Mouse (Mus musculus): ENCODE measurements at regions not wholly inside any gene's neighbourhood (a gene's known extent, or its start where the extent isn't known, plus 50 kb on each side); places are given as distances from the start of the nearest gene placed in this dataset.
A peak's percentile ranks its signal among the peaks of the same experiment; 100 is the strongest.

GRCm38 (mm10) chr14:54068684-54069083 lies 185.2 kb downstream of the Dad1 start:
- DNase-seq (ENCODE audit: low spot score) = no peak
- no peak for ATAC-seq
- H3K9ac ChIP-seq (ENCODE audit: low read length) = no peak overlapping the region
- no peaks in the 10 kb centered on the region for H3K4me1 ChIP-seq (ENCODE audit: control insufficient read depth, insufficient read depth, low read length)
- no peaks in the 10 kb centered on the region for H3K36me3 ChIP-seq (ENCODE audit: control insufficient read depth, insufficient read depth, low read length)
- no peak overlapping the region for H3K27ac ChIP-seq (ENCODE audit: low read depth, low read length)
- no peaks in the 10 kb centered on the region for H3K27me3 ChIP-seq (replicated peaks; ENCODE audit: control insufficient read depth, insufficient read depth, low read length)
- no peaks in the 10 kb centered on the region for H3K9me3 ChIP-seq (replicated peaks; ENCODE audit: control insufficient read depth, low read length)
- 96% methylated on average over 1 of the region's 1 CpGs for WGBS
- H3K4me2 ChIP-seq (ENCODE audit: low read length) = no peak overlapping the region
- H3K4me3 ChIP-seq (ENCODE audit: low read depth, low read length) = no peak overlapping the region

GRCm38 (mm10) chr14:54065466-54065865 lies 188.4 kb downstream of the Dad1 start:
- no peaks in the 10 kb centered on the region for H3K9me3 ChIP-seq (replicated peaks; ENCODE audit: control insufficient read depth, low read length)
- 0 out of 2 replicates have a peak, but pooled peaks cover 2% of the 10 kb centered on the region for H3K4me1 ChIP-seq (ENCODE audit: control insufficient read depth, insufficient read depth, low read length)
- 59% methylated on average over 4 of the region's 4 CpGs for WGBS
- DNase-seq (ENCODE audit: low spot score) = no peak
- H3K4me3 ChIP-seq (ENCODE audit: low read depth, low read length) = no peak overlapping the region
- no peak overlapping the region for H3K27ac ChIP-seq (ENCODE audit: low read depth, low read length)
- no peak overlapping the region for H3K4me2 ChIP-seq (ENCODE audit: low read length)
- H3K36me3 ChIP-seq (ENCODE audit: control insufficient read depth, insufficient read depth, low read length) = no peaks in the 10 kb centered on the region
- H3K9ac ChIP-seq (ENCODE audit: low read length) = no peak overlapping the region
- no peak for ATAC-seq
- H3K27me3 ChIP-seq (replicated peaks; ENCODE audit: control insufficient read depth, insufficient read depth, low read length) = no peaks in the 10 kb centered on the region

- DNase-seq (ENCODE audit: low spot score) = peak; percentile 87
- no peak overlapping the region for H3K9ac ChIP-seq (ENCODE audit: low read length)
- ATAC-seq = peak; percentile 24; the same call in 1 of the 2 replicates
- H3K9me3 ChIP-seq (replicated peaks; ENCODE audit: control insufficient read depth, low read length) = no peaks in the 10 kb centered on the region
- no peaks in the 10 kb centered on the region for H3K27me3 ChIP-seq (replicated peaks; ENCODE audit: control insufficient read depth, insufficient read depth, low read length)
- WGBS = 30% methylated on average over 11 of the region's 11 CpGs
- no peaks in the 10 kb centered on the region for H3K36me3 ChIP-seq (ENCODE audit: control insufficient read depth, insufficient read depth, low read length)
- H3K4me3 ChIP-seq (ENCODE audit: low read depth, low read length) = no peak overlapping the region
- no peak overlapping the region for H3K27ac ChIP-seq (ENCODE audit: low read depth, low read length)
- H3K4me2 ChIP-seq (ENCODE audit: low read length) = no peak overlapping the region
- 0 out of 2 replicates have a peak, but pooled peaks cover 2% of the 10 kb centered on the region for H3K4me1 ChIP-seq (ENCODE audit: control insufficient read depth, insufficient read depth, low read length)
Measured at GRCm38 (mm10) chr14:54064541-54065402, 189.1 kb downstream of the Dad1 start.

GRCm38 (mm10) chr14:54061570-54061969 lies 192.3 kb downstream of the Dad1 start:
- no peak overlapping the region for H3K27ac ChIP-seq (ENCODE audit: low read depth, low read length)
- H3K9ac ChIP-seq (ENCODE audit: low read length) = no peak overlapping the region
- no peak for ATAC-seq
- no peaks in the 10 kb centered on the region for H3K27me3 ChIP-seq (replicated peaks; ENCODE audit: control insufficient read depth, insufficient read depth, low read length)
- H3K4me3 ChIP-seq (ENCODE audit: low read depth, low read length) = no peak overlapping the region
- H3K36me3 ChIP-seq (ENCODE audit: control insufficient read depth, insufficient read depth, low read length) = no peaks in the 10 kb centered on the region
- no peaks in the 10 kb centered on the region for H3K9me3 ChIP-seq (replicated peaks; ENCODE audit: control insufficient read depth, low read length)
- H3K4me2 ChIP-seq (ENCODE audit: low read length) = no peak overlapping the region
- DNase-seq (ENCODE audit: low spot score) = peak; percentile 41
- 18% methylated on average over 3 of the region's 3 CpGs for WGBS
- H3K4me1 ChIP-seq (ENCODE audit: control insufficient read depth, insufficient read depth, low read length) = 0 out of 2 replicates have a peak, but pooled peaks cover 2% of the 10 kb centered on the region

- no peaks in the 10 kb centered on the region for H3K9me3 ChIP-seq (replicated peaks; ENCODE audit: control insufficient read depth, low read length)
- 24% methylated on average over 4 of the region's 4 CpGs for WGBS
Measured at GRCm38 (mm10) chr14:54059776-54060175, 194.1 kb downstream of the Dad1 start.

GRCm38 (mm10) chr14:54059096-54059495 lies 194.8 kb downstream of the Dad1 start:
- Histone ChIP-seq H3K4me1 (ENCODE audit: control insufficient read depth, insufficient read depth, low read length) (0 out of 2 replicates have a peak, but pooled peaks cover 2% of the 10 kb centered on the region), H3K4me3 (ENCODE audit: low read depth, low read length) (no peak overlapping the region), H3K27ac (ENCODE audit: low read depth, low read length) (no peak overlapping the region), H3K4me2 (ENCODE audit: low read length) (no peak overlapping the region), H3K27me3 (replicated peaks; ENCODE audit: control insufficient read depth, insufficient read depth, low read length) (no peaks in the 10 kb centered on the region), H3K9me3 (replicated peaks; ENCODE audit: control insufficient read depth, low read length) (no peaks in the 10 kb centered on the region), H3K36me3 (ENCODE audit: control insufficient read depth, insufficient read depth, low read length) (no peaks in the 10 kb centered on the region), H3K9ac (ENCODE audit: low read length) (no peak overlapping the region)
- 86% methylated on average over 6 of the region's 6 CpGs for WGBS
- no peak for ATAC-seq
- no peak for DNase-seq (ENCODE audit: low spot score)

More at GRCm38 (mm10) chr14:54059776-54060175, 194.1 kb downstream of the Dad1 start:
- Histone ChIP-seq H3K27ac (ENCODE audit: low read depth, low read length) (no peak overlapping the region), H3K27me3 (replicated peaks; ENCODE audit: control insufficient read depth, insufficient read depth, low read length) (no peaks in the 10 kb centered on the region), H3K4me1 (ENCODE audit: control insufficient read depth, insufficient read depth, low read length) (0 out of 2 replicates have a peak, but pooled peaks cover 2% of the 10 kb centered on the region), H3K9ac (ENCODE audit: low read length) (no peak overlapping the region), H3K36me3 (ENCODE audit: control insufficient read depth, insufficient read depth, low read length) (no peaks in the 10 kb centered on the region), H3K4me2 (ENCODE audit: low read length) (no peak overlapping the region), H3K4me3 (ENCODE audit: low read depth, low read length) (no peak overlapping the region)
- DNase-seq (ENCODE audit: low spot score) (peak; percentile 97), ATAC-seq (peak; percentile 90)

- no peak overlapping the region for H3K9ac ChIP-seq (ENCODE audit: low read length)
- DNase-seq (ENCODE audit: low spot score) = no peak
- H3K36me3 ChIP-seq (ENCODE audit: control insufficient read depth, insufficient read depth, low read length) = no peaks in the 10 kb centered on the region
- H3K4me1 ChIP-seq (ENCODE audit: control insufficient read depth, insufficient read depth, low read length) = 0 out of 2 replicates have a peak, but pooled peaks cover 2% of the 10 kb centered on the region
- H3K27ac ChIP-seq (ENCODE audit: low read depth, low read length) = no peak overlapping the region
- H3K9me3 ChIP-seq (replicated peaks; ENCODE audit: control insufficient read depth, low read length) = no peaks in the 10 kb centered on the region
- H3K4me3 ChIP-seq (ENCODE audit: low read depth, low read length) = no peak overlapping the region
- H3K27me3 ChIP-seq (replicated peaks; ENCODE audit: control insufficient read depth, insufficient read depth, low read length) = no peaks in the 10 kb centered on the region
- no peak overlapping the region for H3K4me2 ChIP-seq (ENCODE audit: low read length)
- 85% methylated on average over 7 of the region's 7 CpGs for WGBS
- ATAC-seq = no peak
Measured at GRCm38 (mm10) chr14:54056691-54057090, 197.2 kb downstream of the Dad1 start.

- no peaks in the 10 kb centered on the region for H3K4me1 ChIP-seq (ENCODE audit: control insufficient read depth, insufficient read depth, low read length)
- WGBS = 69% methylated on average over 6 of the region's 6 CpGs
- no peak overlapping the region for H3K9ac ChIP-seq (ENCODE audit: low read length)
- no peaks in the 10 kb centered on the region for H3K27me3 ChIP-seq (replicated peaks; ENCODE audit: control insufficient read depth, insufficient read depth, low read length)
- H3K36me3 ChIP-seq (ENCODE audit: control insufficient read depth, insufficient read depth, low read length) = no peaks in the 10 kb centered on the region
- H3K4me2 ChIP-seq (ENCODE audit: low read length) = no peak overlapping the region
- DNase-seq (ENCODE audit: low spot score) (peak; percentile 30), ATAC-seq (no peak)
- no peaks in the 10 kb centered on the region for H3K9me3 ChIP-seq (replicated peaks; ENCODE audit: control insufficient read depth, low read length)
- H3K4me3 ChIP-seq (ENCODE audit: low read depth, low read length) = no peak overlapping the region
- H3K27ac ChIP-seq (ENCODE audit: low read depth, low read length) = no peak overlapping the region
Measured at GRCm38 (mm10) chr14:54055390-54055789, 198.5 kb downstream of the Dad1 start.

- WGBS = 94% methylated on average over 2 of the region's 2 CpGs
- no peak overlapping the region for H3K9ac ChIP-seq (ENCODE audit: low read length)
- H3K27me3 ChIP-seq (replicated peaks; ENCODE audit: control insufficient read depth, insufficient read depth, low read length) = no peaks in the 10 kb centered on the region
- no peak overlapping the region for H3K27ac ChIP-seq (ENCODE audit: low read depth, low read length)
- no peak overlapping the region for H3K4me3 ChIP-seq (ENCODE audit: low read depth, low read length)
- no peaks in the 10 kb centered on the region for H3K4me1 ChIP-seq (ENCODE audit: control insufficient read depth, insufficient read depth, low read length)
- H3K4me2 ChIP-seq (ENCODE audit: low read length) = no peak overlapping the region
- no peaks in the 10 kb centered on the region for H3K36me3 ChIP-seq (ENCODE audit: control insufficient read depth, insufficient read depth, low read length)
- no peaks in the 10 kb centered on the region for H3K9me3 ChIP-seq (replicated peaks; ENCODE audit: control insufficient read depth, low read length)
- DNase-seq (ENCODE audit: low spot score) = no peak
- no peak for ATAC-seq
Measured at GRCm38 (mm10) chr14:54042286-54042685, 211.6 kb downstream of the Dad1 start.

All from forebrain, embryonic 14.5 days (tissue).